Mouse (Mus musculus): ENCODE results near the gene Epb41l5. TPM values are rescaled to one million over a fixed set of nuclear protein-coding genes. Genes with fewer than 3 reads are reported as not detected.

Gene Epb41l5
- total RNA-seq, 2 experiments from 2014 or later, result 6.1 to 6.4 TPM

DNA sequence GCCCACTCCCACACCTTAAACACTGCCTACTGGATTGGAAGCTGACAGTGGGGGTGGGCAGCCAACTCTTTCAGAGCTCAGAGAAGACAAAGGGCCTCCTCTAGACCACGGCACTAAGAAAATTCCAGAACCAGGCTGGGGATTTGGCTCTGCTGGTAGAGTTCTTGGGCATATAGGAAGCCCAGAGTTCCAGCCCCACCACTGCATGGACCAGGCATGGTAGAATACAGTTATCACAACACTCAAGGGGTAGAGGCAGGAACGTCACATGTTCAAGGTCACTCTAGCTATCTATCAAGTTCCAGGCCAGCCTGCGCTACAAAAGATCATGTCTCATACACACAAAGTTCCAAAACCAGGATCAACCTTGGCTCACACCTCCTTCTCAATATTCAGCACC lies 145.6 kb downstream of the Epb41l5 start:
- no peak for DNase-seq (ENCODE audit: low spot score in 2 of 2)

DNA sequence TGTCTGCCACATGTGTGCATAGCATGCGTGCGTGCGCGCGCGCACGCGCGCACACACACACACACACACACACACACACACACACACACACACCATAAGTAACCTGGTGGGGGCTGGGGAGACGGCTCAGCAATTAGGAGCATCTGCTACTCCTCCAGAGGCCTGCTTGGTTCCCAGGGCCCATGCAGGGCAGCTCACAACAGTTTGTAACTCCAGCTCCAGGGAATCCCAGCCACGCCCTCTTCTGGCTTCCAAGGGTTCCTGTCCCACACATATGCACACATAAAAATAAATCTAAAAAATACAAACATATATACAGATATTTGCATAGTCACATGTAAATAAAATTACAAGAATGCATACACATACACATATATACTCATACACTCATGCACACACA lies 146.1 kb downstream of the Epb41l5 start:
- DNase-seq (ENCODE audit: low spot score in 2 of 2), result no peak

DNA sequence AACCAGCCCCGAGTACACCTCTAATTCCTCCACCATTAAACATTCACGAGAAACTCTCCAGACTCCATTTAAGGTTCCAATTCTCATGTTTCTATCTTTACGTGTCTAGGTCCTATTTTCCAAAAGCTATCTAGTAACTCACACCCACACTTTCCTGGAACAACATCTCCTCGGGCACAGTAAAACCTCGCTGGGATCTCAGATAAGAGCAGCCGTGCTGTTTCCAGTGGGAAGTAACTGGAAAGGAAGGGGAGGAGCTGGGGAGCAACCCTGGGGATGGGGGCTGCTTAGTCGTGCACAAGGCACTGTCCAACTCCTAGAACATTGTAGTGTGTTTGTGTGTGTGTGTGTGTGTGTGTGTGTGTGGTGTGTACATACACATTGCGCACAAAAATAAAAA lies 146.9 kb downstream of the Epb41l5 start:
- DNase-seq (ENCODE audit: low spot score in 2 of 2), result no peak

DNA sequence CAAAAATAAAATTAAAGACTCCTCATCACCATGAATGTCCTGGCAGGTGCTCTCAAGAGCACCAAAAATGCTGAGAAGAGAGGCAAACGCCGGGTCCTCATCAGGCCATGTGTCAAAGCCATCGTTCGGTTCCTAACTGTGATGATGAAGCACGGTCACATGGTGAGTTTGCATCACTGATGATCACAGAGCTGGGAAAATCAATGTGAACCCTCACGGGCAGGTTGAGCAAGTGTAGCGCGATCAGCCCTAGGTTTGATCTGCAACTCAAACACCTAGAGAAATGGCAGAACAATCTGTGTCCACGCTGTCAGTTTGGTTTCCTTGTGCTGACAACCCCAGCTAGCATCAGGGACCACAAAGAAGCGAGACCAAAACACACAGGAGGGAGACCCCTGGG lies 149.3 kb downstream of the Epb41l5 start:
- DNase-seq (ENCODE audit: low spot score in 2 of 2), result no peak

DNA sequence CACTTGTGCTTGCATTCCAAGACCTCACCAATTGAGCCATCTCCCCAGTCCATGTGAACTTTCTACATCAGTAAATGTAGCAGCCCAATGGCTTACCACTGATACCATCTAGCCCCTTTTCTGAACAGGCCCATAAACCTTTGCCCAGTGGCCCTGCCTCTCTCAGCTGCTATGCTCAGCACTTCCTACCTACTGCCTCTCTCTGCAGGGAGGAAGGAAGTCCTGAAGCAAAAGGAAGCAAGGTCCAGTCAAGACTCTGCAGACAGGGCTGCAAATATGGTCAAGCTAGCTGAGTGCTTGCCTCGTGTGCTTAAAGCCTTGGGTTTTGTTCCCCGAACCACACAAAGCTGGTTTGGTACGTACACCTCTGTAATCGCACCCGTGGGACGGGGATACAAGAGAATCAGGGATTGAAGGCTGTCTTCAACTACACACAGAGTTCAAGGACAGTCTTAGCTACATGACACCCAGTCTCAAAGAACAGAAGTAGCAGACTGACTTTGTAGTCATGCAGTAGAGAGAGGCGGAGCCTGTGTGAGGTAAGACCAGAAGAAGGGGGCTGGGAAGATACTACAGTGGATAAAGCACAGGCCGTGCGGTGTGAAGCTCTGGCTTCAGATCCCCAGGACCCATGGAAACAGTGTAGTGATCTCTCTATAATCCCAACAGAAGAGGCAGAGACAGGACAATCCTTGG lies 150.1 kb downstream of the Epb41l5 start:
- no peak for DNase-seq (ENCODE audit: low spot score in 2 of 2)

DNA sequence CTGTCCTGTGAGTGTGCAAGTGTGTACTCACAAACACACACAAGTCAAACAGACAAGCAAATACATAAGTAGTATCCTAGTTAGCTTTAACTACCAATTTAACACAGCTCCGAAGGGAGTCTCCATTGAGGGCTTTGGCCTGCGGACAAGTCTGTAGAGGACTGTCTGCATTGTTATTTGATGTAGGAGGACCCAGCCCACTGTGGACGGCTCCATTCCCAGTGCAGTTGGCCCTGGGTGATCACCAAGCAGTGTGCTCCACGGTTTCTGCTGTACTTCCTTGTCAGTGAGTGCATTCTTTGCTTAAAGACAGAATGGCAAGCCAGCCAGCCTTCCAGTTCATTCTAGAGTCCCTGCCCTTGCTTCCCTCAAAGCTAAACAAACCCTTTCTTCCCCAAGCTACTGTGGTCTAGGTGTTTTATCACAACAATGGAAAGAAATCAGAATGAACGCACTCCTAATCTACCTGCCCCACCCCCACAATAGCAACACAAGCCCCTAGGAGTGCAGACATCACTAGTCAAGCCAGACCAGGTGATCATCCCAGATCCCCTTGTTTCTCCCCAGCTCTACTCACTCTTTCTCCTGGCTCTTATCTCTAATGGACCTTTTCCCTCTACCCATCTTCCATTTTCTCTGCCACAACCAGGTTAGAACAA lies 151.3 kb downstream of the Epb41l5 start:
- DNase-seq (ENCODE audit: low spot score in 2 of 2), result no peak

DNA sequence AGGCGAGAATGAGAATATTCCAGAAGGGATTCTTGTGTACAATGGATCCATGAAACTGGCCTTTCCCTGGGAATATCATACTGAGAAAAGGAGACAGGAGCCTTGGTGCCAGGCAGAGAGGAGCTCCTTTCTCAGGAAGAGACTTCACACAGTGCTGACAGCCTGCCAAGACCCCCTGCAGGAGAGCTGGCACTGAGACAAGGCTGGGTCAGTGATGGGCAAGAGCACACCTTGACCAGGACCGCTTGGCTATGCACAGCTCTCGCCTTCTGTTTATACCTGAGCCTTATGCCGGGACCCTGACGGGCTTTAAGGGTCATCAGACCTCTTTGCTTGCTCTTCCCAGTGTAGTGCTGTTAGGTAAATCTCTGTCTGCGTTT lies 153.4 kb downstream of the Epb41l5 start:
- no peak for DNase-seq (ENCODE audit: low spot score in 2 of 2)

Other genes starting within 250 kb of the Epb41l5 start
- gene Inhbb, start 226.8 kb downstream of the Epb41l5 start, total RNA-seq (2021), result 1 to 10 TPM; 4.9 to 5.0 TPM
- 10 to 100 TPM; 23.0 to 23.9 TPM for gene Ralb, start 144.2 kb downstream of the Epb41l5 start, total RNA-seq (2021)
- gene Tmem185b, start 122.8 kb downstream of the Epb41l5 start, total RNA-seq (2021), result 10 to 100 TPM; 15.6 to 18.2 TPM
- 10 to 100 TPM; 89.8 to 94.1 TPM for gene Ptpn4, start 188.6 kb upstream of the Epb41l5 start, total RNA-seq (2021)

Measured in left cerebral cortex, adult 18-20 months (tissue).